Mouse (Mus musculus) lung, embryonic 14.5 days (tissue): ENCODE results near the gene Xpnpep3. TPM values are rescaled to one million over a fixed set of nuclear protein-coding genes. Genes with fewer than 3 reads are reported as not detected.

Experiments
- ATAC-seq: fragments of 200-750 bp; cut with Nextera tagmentation; 2 replicates; pipeline ENCODE4 v1.8.0; 2017; ENCODE audit warnings: mild to moderate bottlenecking, moderate TSS enrichment, moderate library complexity; ENCODE audit not compliant: insufficient read depth
- DNase-seq: peaks from one replicate; pipeline ENCODE4 v3.0.0-alpha.2; 2015
- H3K27ac ChIP-seq: fragments of 300-500 bp; sonication (generic); 2 replicates; pipeline ENCODE4 v1.5.1; 2014; ENCODE audit warnings: low read depth, mild to moderate bottlenecking, moderate library complexity
- H3K27me3 ChIP-seq: fragments of 300-500 bp; sonication (generic); 2 replicates; pipeline ENCODE4 v1.6.1; 2014; ENCODE audit warnings: low read length, control low read depth; ENCODE audit not compliant: insufficient read depth
- H3K36me3 ChIP-seq: fragments of 300-500 bp; sonication (generic); 2 replicates; pipeline ENCODE4 v1.6.1; 2014; ENCODE audit warnings: control low read depth; ENCODE audit not compliant: insufficient read depth
- H3K4me1 ChIP-seq: fragments of 300-500 bp; sonication (generic); 2 replicates; pipeline ENCODE4 v1.6.1; 2014; ENCODE audit warnings: antibody characterized with exemption, control low read depth; ENCODE audit not compliant: insufficient read depth
- H3K4me2 ChIP-seq: fragments of 300-500 bp; sonication (generic); 2 replicates; pipeline ENCODE4 v1.6.1; 2014; ENCODE audit warnings: mild to moderate bottlenecking
- H3K4me3 ChIP-seq: fragments of 300-500 bp; sonication (generic); 2 replicates; pipeline ENCODE4 v1.5.1; 2014; ENCODE audit warnings: low read depth, low read length
- H3K9ac ChIP-seq: fragments of 300-500 bp; sonication (generic); 2 replicates; pipeline ENCODE4 v1.6.1; 2014
- H3K9me3 ChIP-seq: fragments of 300-500 bp; sonication (generic); 2 replicates; pipeline ENCODE4 v1.6.1; 2016; ENCODE audit warnings: low read depth, low read length, control low read depth
- CTCF ChIP-seq: IDR thresholded peaks from 2 replicates; pipeline ENCODE4 v1.5.1; 2016; ENCODE audit warnings: antibody characterized with exemption, low read depth
- WGBS: fragments of 180-500 bp; shearing (Covaris S2); extraction: QIAGEN DNeasy Blood & Tissue Kit; methylation state at CpG from one replicate; pipeline ENCODE4 v1.1.7; 2014; 5-methylcytosine and 5-hydroxymethylcytosine counted together
- polyA plus RNA-seq: library from polyadenylated mRNA; unstranded; fragments of >200 nt; fragmentation: Nextera tagmentation; extraction: Ambion mirVana; gene quantifications from 2 replicates; pipeline ENCODE4 v1.2.1, GENCODE M21; 2014

Gene Xpnpep3
- polyA plus RNA-seq, 1 experiment from 2014 or later: 8.6 TPM

GRCm38 (mm10) chr15:81360345-81361021, 39.5 kb upstream of the Xpnpep3 start, which contains the start of gene Slc25a17:
Gene Slc25a17, minus strand, starts transcription at chr15:81360812.
- H3K9ac ChIP-seq: peak within 1 kb of the TSS; percentile 77
- DNase-seq: peak; percentile 98
- no peak for TF ChIP-seq CTCF
- under 1% methylated on average over 30 of the region's 30 CpGs for WGBS
- ATAC-seq: peak; percentile 100
- peaks cover 32% of the 10 kb centered on the region for H3K36me3 ChIP-seq
- peak within 1 kb of the TSS; percentile 78 for H3K27ac ChIP-seq
- H3K9me3 ChIP-seq: no peaks in the 10 kb centered on the region
- H3K4me2 ChIP-seq: peak within 1 kb of the TSS; percentile 74
- H3K4me3 ChIP-seq: peak within 1 kb of the TSS; percentile 75
- H3K4me1 ChIP-seq: peaks cover 6% of the 10 kb centered on the region
- H3K27me3 ChIP-seq: no peaks in the 10 kb centered on the region

- H3K4me1 ChIP-seq: peaks cover 6% of the 10 kb centered on the region
- DNase-seq (no peak), ATAC-seq (peak; percentile 50)
- peak overlapping the region; percentile 75 for H3K4me3 ChIP-seq
- no peaks in the 10 kb centered on the region for H3K9me3 ChIP-seq
- H3K27me3 ChIP-seq: no peaks in the 10 kb centered on the region
- 0 out of 2 replicates have a peak overlapping the region, but pooled peaks have one; percentile 77 for H3K9ac ChIP-seq
- H3K4me2 ChIP-seq: peak overlapping the region; percentile 74
- H3K36me3 ChIP-seq: peaks cover 37% of the 10 kb centered on the region
- H3K27ac ChIP-seq: peak overlapping the region; percentile 51
- no peak for TF ChIP-seq CTCF
- 31% methylated on average over 6 of the region's 6 CpGs for WGBS
These were observed 38.9 kb upstream of the Xpnpep3 start for GRCm38 (mm10) chr15:81361022-81361404.

- no peak for TF ChIP-seq CTCF
- H3K27ac ChIP-seq: peak overlapping the region; percentile 51
- no peak overlapping the region for H3K4me3 ChIP-seq
- WGBS: 31% methylated on average over 10 of the region's 10 CpGs
- 0 out of 2 replicates have a peak overlapping the region, but pooled peaks have one; percentile 77 for H3K9ac ChIP-seq
- peaks cover 6% of the 10 kb centered on the region for H3K4me1 ChIP-seq
- peak overlapping the region; percentile 74 for H3K4me2 ChIP-seq
- H3K9me3 ChIP-seq: no peaks in the 10 kb centered on the region
- peaks cover 42% of the 10 kb centered on the region for H3K36me3 ChIP-seq
- DNase-seq (peak; percentile 10), ATAC-seq (no peak)
- H3K27me3 ChIP-seq: no peaks in the 10 kb centered on the region
These were observed 38.4 kb upstream of the Xpnpep3 start for GRCm38 (mm10) chr15:81361417-81362015.

DNA sequence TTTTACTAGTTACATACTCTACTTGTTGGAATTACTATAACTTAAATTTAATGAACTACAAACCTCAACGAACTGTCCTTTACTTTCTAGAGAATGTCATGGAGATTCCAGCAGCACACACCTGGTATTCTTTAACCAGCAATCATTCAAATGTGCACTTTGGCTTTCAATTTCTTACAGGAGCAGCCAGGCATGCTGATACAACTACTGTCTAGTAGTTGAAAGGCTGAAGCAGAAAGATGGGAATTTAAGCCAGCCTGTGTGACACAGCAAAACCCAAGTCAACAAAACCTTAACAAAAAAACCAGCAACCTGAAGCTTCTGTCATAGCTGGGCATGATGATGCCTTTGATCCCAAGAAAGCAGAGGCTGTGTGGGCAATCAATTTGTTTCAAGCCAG, 37.4 kb upstream of the Xpnpep3 start:
- no peak overlapping the region for H3K4me2 ChIP-seq
- no peak overlapping the region for H3K4me3 ChIP-seq
- no peak for DNase-seq
- WGBS: 78% methylated on average over 1 of the region's 1 CpGs
- H3K36me3 ChIP-seq: peaks cover 51% of the 10 kb centered on the region
- H3K27ac ChIP-seq: no peak overlapping the region
- H3K9me3 ChIP-seq: no peaks in the 10 kb centered on the region
- peaks cover 6% of the 10 kb centered on the region for H3K4me1 ChIP-seq
- TF ChIP-seq CTCF: no peak
- no peaks in the 10 kb centered on the region for H3K27me3 ChIP-seq
- no peak overlapping the region for H3K9ac ChIP-seq
- ATAC-seq: no peak

DNA sequence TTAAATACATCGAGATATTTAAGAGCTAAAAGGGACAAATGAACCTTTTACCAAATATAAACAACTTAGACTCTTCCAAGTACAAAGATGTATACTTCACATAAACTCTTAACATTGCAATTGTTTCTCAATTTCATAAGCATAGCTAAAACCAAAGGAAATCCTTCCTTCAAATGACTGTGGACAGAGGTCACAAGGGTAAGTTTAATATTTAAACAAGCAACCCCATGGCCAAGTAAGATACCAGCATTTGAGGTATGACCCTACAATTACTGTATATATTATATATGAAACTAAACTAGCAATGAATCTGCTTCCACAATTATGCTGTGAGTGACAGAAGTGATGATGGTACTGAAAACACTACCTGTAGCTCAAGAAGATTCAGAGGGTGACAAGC, 35.7 kb upstream of the Xpnpep3 start:
- no peaks in the 10 kb centered on the region for H3K9me3 ChIP-seq
- no peaks in the 10 kb centered on the region for H3K27me3 ChIP-seq
- DNase-seq: no peak
- peaks cover 68% of the 10 kb centered on the region for H3K36me3 ChIP-seq
- no peak overlapping the region for H3K4me2 ChIP-seq
- no peak overlapping the region for H3K27ac ChIP-seq
- 87% methylated on average over 1 of the region's 1 CpGs for WGBS
- no peak for ATAC-seq
- peaks cover 2% of the 10 kb centered on the region for H3K4me1 ChIP-seq
- H3K4me3 ChIP-seq: no peak overlapping the region
- TF ChIP-seq CTCF: no peak
- no peak overlapping the region for H3K9ac ChIP-seq

DNA sequence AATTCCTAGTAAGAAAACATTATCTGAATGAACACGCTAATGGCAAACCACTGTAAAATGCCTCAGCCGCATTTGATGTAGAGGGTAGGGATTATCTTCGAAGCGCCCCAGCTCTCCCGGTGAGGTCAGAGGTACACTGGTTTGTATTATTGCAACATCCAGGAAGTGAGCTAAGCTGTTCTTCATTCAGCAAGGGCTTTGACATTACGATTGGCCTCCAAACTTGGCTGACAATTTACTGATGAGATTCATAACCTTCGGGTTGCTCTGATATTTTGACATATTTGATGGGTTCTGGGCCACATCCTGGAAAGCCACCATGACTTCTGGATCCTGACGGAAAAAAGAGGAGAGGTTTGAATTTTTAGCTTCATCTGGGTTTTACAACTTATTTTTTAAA, 34.7 kb upstream of the Xpnpep3 start:
- no peak for ATAC-seq

DNA sequence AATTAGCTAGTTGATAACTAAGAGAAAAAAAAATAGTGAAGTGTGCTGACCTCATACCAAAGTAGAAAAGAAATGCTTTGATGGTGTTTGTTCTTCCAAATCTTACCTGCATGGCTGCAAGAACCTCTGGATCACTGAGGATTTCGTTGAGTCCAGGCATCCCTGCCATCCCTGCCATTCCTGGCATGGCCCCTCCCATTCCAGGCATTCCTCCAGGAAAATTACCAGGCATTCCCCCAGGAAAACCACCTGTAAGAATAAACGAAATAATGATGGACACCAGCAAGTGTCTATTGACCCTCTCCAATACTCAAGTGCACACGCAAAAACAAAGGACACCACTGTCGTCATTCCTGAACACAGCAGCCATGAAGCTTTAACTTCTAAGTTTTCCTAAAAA, 33.7 kb upstream of the Xpnpep3 start:
- no peak overlapping the region for H3K27ac ChIP-seq
- WGBS: 74% methylated on average over 4 of the region's 4 CpGs
- H3K4me3 ChIP-seq: no peak overlapping the region
- H3K4me2 ChIP-seq: no peak overlapping the region
- ATAC-seq (no peak), DNase-seq (no peak)
- H3K36me3 ChIP-seq: peaks cover 87% of the 10 kb centered on the region
- TF ChIP-seq CTCF: no peak
- no peaks in the 10 kb centered on the region for H3K4me1 ChIP-seq
- H3K9me3 ChIP-seq: no peaks in the 10 kb centered on the region
- H3K9ac ChIP-seq: no peak overlapping the region
- no peaks in the 10 kb centered on the region for H3K27me3 ChIP-seq

More for the DNA sequence above, 34.7 kb upstream of the Xpnpep3 start:
- Histone ChIP-seq H3K9me3 (no peaks in the 10 kb centered on the region), H3K27ac (no peak overlapping the region), H3K36me3 (peaks cover 77% of the 10 kb centered on the region), H3K27me3 (no peaks in the 10 kb centered on the region), H3K9ac (no peak overlapping the region), H3K4me2 (no peak overlapping the region), H3K4me1 (no peaks in the 10 kb centered on the region), H3K4me3 (no peak overlapping the region)
- 82% methylated on average over 8 of the region's 8 CpGs for WGBS
- no peak for TF ChIP-seq CTCF
- DNase-seq: no peak
